Mouse (Mus musculus): ENCODE results near the gene Tom1.

Tom1 gene

DNA sequence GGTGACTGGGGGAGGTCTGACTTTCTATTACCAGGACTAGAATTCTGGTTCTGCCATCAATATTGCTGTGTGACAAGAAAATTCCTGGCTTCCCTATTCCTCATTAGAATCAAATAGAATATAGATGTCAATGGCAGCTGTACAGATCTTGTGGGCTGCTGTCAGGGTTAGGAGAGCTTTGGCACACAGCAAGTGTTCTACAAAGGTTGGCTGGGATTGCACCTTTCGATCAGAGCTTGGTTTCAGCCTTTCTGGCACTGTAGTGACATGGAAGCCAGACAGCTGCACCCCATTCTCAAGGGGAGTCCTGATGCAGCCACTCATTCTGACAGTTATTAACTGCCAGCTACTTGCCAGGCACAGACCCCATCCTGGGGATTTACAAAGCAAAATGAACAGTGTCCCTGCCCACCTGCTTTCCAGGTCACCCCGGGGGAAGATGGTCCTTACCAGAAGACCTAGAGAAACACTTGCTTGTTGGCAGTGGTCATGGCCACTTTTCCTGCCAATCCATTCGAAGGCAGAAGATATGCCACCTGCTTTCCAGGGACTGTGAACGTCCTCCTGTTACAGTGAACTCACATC, 57.4 kb downstream of the Tom1 start:
- DNase-seq: peak; percentile 51 to 55

DNA sequence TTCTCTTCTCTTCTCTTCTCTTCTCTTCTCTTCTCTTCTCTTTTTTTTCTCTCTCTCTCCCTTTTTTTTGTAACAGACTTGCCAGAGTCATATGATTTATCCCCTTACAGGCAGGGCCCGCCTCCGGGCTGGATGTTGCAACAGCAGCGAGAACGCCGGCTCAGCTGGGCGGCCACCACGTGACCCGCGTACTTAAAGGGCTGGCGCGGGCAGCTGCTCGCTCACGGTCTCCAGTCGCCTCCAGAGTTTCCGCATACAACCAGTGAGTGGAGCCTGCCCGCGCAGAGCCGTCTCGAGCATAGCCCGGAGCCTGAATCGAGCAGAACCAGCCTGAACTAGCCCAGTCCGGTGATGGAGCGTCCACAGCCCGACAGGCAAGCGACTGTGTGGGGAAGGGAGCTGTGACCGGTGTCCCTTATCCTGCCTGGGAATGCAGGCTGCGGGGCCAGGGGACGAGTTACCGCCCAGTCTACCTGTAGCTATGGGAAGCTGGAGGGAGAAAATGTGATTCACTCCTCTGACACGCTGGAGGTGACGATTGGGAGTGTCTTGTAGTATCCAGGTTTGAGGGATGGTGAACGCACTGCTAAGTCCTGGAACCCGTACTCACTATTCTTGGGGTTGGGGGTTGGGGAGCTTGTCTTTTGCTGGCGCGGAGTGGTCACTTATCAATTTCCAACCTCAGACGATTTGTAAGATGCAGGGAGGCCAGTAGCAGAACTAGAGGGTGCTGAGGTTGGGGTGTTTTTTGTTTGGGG, 60.1 kb downstream of the Tom1 start, which contains the start of gene Hmox1:
Gene Hmox1 (plus strand): TSS at position 223 of the 758 bp plus-strand sequence.
- DNase-seq: peak; percentile 82 to 86

DNA sequence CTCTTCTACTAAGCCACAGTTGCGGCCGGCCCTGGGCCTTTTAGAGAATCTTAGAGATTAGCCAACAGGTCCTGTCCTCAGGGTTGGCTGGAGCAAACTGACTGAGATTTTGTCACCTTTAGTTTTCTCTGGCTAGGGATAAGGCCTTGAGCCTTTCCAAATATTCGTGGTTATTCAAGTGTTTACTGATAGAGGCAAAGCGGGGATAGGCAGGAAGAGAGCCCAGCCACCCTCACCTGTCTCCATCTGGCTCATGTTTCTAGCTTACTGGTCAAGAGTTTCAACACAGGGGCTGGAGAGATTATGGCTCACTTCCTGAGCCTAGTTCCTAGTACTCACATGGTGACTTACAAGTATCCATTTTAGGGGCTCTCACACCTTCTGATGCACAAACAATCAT, 69.5 kb downstream of the Tom1 start:
- no peak for DNase-seq

DNA sequence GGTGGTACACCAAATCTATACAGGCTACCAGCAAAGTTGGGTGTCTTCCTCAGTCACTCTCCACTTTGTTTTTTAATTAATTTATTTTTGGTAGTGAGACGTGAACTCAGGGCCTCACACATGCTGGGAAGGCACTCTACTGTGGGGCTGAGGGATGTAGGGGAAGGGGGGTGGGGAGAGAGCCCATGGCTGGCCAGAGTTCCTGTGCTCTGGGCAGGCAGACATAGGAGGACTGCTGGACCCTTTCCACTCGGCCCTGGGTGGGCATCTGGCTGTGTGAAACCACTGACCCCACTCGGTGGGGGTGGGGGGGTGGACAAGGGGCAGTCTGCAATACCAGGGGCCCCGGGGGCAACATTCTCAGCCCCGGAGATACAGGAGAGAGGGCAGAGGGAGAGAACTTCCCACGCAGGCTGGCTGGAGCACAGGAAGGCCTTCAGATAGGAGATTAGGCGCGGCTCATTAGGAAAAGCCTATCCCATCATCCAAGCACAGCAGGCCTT, 69.9 kb downstream of the Tom1 start:
- peak in 1 of 2 experiments; percentile 13 for DNase-seq

DNA sequence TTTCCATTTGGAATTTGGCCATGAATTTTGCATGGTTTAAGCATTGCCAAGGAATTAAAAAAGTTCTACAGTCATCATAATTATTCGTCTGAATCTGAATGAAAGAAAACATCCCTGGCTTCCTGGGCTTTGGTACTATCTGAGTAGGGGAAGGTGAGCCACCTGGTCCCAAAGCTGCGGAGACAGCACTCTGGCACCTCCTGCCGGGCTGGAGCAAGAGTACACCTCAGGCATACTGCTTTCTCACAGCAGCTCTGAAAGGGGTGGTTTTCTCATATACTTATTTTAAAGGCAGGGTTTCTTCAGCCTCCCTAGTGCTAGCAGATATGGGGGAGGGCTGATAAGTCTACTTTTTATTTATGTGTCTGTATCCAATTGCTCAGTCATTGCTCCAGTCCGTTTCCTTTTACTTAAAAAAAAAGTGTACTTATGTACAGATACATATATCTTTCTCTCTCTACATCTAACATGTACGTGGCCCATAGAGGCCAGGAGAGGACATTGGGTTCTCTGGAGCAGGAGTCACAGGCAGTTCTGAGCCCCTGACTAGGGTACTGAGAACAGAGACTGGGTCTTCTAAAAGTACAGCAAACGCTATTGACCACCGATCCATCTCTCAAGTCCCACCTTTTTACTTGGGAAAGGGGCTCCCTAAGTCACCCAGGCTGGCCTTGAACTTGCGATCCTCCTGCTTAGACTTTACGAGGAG, 75.2 kb downstream of the Tom1 start:
- DNase-seq: peak; percentile 92 to 93

DNA sequence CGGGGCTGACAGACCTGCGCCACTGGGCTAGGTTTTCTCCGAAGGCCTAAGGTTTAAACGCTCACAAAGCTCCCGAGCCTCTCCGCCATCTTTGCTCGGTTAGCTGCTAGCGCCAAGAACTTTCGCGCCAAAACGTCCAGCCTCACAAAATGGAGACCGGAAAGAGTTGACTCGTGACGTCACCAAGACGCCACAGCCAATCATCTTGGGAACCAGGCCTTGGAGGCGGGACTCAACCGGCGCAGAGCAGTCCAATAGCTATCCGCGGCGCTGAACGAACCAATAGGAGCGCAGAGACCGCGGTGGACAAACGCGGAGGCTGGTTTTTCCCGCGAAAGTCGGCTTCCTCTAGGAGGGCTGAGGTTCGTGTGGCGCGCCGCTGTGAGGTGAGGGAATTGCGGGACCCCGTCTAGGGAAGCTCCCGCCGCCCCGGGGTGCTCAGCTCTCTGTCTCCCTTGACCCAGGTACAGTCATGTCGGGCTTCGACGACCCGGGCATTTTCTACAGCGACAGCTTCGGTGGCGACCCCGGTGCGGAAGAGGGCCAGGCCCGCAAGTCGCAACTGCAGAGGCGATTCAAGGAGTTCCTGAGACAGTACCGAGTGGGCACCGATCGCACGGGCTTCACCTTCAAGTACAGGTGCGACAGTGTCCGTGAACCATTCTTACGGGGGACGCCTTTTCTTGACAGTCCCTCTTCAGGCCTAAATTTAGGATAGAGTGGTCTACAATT, 75.9 kb downstream of the Tom1 start, which contains the start of gene Mcm5:
Gene Mcm5 (plus strand): TSS at position 334 of the 732 bp plus-strand sequence.
- peak; percentile 99 for DNase-seq

DNA sequence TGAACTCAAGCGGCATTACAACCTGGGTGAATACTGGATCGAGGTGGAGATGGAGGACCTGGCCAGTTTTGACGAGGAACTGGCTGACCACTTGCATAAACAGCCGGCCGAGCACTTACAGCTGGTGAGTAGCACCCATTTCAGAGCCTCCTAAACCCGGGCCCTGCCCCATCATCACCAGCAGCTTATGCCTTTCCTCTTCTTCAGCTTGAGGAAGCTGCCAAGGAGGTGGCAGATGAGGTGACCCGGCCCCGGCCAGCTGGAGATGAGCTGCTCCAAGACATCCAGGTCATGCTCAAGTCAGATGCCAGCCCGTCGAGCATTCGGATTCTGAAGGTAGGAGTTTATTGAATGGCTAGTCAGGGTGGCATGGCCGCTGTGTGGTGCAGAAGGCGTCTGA, 76.6 kb downstream of the Tom1 start:
- peak in 1 of 2 experiments; percentile 19 for DNase-seq

DNA sequence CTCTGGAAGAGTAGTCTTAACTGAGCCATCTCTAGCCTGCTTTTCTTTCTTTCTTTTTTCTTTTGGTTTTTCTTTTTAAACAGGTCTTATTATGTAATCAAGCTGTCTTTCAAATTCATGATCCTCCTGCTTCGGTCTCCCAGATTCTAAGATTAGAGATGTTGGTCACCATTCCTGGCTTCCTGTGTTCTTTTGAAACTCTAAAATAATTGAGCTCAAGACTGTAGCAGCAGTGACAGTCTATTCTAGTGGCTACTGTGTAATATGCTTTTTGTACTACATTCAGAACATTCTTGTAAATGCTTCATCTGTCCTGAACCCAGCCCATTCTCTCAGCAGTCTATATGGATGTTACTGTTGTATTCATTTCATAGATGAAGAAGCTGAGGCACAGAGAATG, 85.0 kb downstream of the Tom1 start:
- DNase-seq: no peak

DNA sequence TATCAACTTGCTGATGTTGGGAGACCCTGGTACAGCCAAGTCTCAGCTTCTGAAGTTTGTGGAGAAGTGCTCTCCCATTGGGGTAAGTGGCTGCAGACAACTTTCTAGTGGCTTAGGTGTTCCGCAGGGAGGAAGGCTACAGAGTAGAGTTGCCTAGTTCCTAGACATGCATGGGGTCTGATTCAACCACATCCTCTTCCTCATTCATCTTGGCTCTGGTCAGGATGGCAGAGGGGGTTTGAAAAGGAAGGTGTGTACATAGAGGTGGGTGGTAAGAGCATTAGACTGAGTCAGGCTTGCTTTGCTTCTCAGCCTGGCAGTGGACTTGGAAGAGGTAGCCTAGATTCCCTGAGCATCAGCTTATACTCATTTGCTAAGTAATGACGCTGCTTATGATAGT, 85.8 kb downstream of the Tom1 start:
- DNase-seq: no peak

All from cerebellum, postnatal 10 days (tissue).